ENCODE assay signal across 8 mouse cellular contexts in the genomic region with DNA sequence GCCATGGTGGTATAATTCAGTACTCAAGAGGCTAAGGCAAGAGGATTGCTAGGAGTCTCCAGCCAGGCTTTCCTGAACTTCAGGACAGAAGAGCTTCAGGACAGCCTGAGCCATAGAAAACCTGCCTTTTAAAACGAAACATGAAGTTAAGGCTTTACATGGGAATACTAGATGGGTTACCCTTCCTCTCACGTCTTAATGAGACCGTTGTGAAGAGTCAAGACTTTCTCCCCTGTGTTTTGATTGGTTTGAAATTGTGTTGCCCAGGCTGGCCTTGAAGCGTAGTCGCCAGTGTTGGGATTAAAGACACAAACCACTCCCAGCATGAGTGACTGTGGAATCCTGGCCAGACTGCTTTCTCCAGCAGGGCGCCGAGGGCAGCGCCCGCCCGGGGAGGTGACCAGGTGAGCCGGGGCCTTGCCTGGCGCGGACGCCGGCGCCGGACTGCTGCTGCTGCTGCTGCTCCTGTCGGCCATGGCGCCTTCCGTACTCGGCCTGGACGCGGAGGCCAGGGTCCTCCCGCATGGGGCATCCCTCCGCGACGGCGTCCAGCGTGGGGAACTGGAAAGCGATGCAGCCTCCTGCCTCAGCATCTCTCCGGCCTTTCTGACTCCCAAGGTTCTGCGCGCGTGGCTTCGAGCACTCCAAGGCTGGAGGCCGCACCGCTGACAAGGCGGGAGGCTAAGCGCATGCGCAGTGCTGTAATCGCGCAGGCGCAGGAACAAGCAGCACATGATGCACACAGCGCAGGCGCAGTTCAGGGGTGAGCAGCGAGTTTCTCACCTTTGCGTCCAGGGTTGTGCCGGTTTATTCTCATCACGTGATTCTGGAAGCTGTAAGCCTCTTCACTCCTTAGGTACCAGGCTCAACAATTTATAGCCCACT. TPM values are rescaled to one million over a fixed set of nuclear protein-coding genes. Genes with fewer than 3 reads are reported as not detected.
DNase-seq lines count a peak whose midpoint lies in the region; ATAC-seq and TF ChIP-seq lines count a peak whose summit lies in the region.

No protein-coding gene starts in this region.

- H3K9ac ChIP-seq in CH12.LX (ENCODE audit: insufficient read depth, low read depth) = no peak overlapping the region
- no peak overlapping the region for H3K9ac ChIP-seq in hindbrain, embryonic 12.5 days

- H3K27ac ChIP-seq in CH12.LX (ENCODE audit: insufficient read depth, low read depth) = no peak overlapping the region
- H3K27ac ChIP-seq in hindbrain, embryonic 12.5 days = no peak overlapping the region

- dilution Hi-C loops in CH12.LX (cut with MboI; ENCODE audit: extremely low pct_ligation_motif_present, extremely low pct_unique_long_range_greater_than_20kb, low sequenced_read_pairs) = no loop called here

- no peak for TF ChIP-seq EP300 in CH12.LX (IDR thresholded peaks at IDR 0.05; ENCODE audit: low read length)

- no peak for TF ChIP-seq RAD21 in CH12.LX (IDR thresholded peaks at IDR 0.05; ENCODE audit: low read depth, low read length)

- peaks cover 4 to 41% of the 10 kb centered on the region in 2 experiments for H3K4me1 ChIP-seq in CH12.LX (ENCODE audit: control insufficient read depth in 1 of 2, insufficient read depth in 2 of 2)
- H3K4me1 ChIP-seq in hindbrain, embryonic 12.5 days = peaks cover 17% of the 10 kb centered on the region

- WGBS in hindbrain, embryonic 12.5 days = 85% methylated on average over 49 of the region's 49 CpGs

- no peaks in the 10 kb centered on the region for H3K27me3 ChIP-seq in CH12.LX (replicated peaks)
- H3K27me3 ChIP-seq in hindbrain, embryonic 12.5 days = no peaks in the 10 kb centered on the region

- no peak overlapping the region for H3K4me2 ChIP-seq in CH12.LX (ENCODE audit: insufficient read depth, low read depth, poor library complexity, severe bottlenecking)
- H3K4me2 ChIP-seq in hindbrain, embryonic 12.5 days (replicated peaks) = no peak overlapping the region

- H3K36me3 ChIP-seq in CH12.LX (replicated peaks in 1 of 2; ENCODE audit: control insufficient read depth in 1 of 2, insufficient read depth in 1 of 2, low read length in 1 of 2) = peaks cover 58 to 77% of the 10 kb centered on the region in 2 experiments
- H3K36me3 ChIP-seq in hindbrain, embryonic 12.5 days = peaks cover 66% of the 10 kb centered on the region

- no peaks in the 10 kb centered on the region for H3K9me3 ChIP-seq in CH12.LX (replicated peaks; ENCODE audit: low read length)
- H3K9me3 ChIP-seq in hindbrain, embryonic 12.5 days (replicated peaks) = no peaks in the 10 kb centered on the region

- peak; percentile 13 for DNase-seq in adrenal gland, adult 2 months
- no peak for DNase-seq in adrenal gland, adult 8-10 months
- peak; percentile 55 for DNase-seq in CH12.LX (ENCODE audit: extremely low read depth)
- no peak for DNase-seq in right cerebral cortex, adult 18-20 months
- no peak for DNase-seq in lung, postnatal 14 days
- DNase-seq in thymus, adult 18-20 months = no peak

- peak; percentile 41 for ATAC-seq in hindbrain, embryonic 12.5 days (ENCODE audit: low FRiP score)
- peak; percentile 4 for ATAC-seq in megakaryocyte progenitor cell, adult 5-6 weeks (replicated peaks; ENCODE audit: poor library complexity)

- peaks cover 32% of the 10 kb centered on the region for H3K79me2 ChIP-seq in CH12.LX (replicated peaks; ENCODE audit: control insufficient read depth, extremely low read depth, insufficient read depth, poor library complexity, severe bottlenecking)

- TF ChIP-seq CTCF in CH12.LX (conservative IDR thresholded peaks at IDR 0.05 in 1 of 2, IDR thresholded peaks at IDR 0.05 in 1 of 2; ENCODE audit: low read depth in 2 of 2, low read length in 2 of 2) = no peak

- in situ Hi-C loops in CH12.LX (cut with MboI; ENCODE audit: low pct_ligation_motif_present, low pct_unique_long_range_greater_than_20kb, low sequenced_read_pairs) = no loop called here

- no peak; the same call in 1 of the 2 replicates for TF ChIP-seq POLR2A in CH12.LX (IDR thresholded peaks at IDR 0.05; ENCODE audit: low read depth, low read length)

- H3K4me3 ChIP-seq in CH12.LX (replicated peaks in 1 of 3; ENCODE audit: low read depth in 2 of 3, low read length in 2 of 3, poor library complexity in 1 of 3) = no peak overlapping the region
- H3K4me3 ChIP-seq in hindbrain, embryonic 12.5 days = no peak overlapping the region

TF ChIP-seq in CH12.LX, 34 proteins besides CTCF, POLR2A, EP300 and RAD21 (continues in another document):
- no peak for TF ChIP-seq ZKSCAN1 (IDR thresholded peaks at IDR 0.05; ENCODE audit: borderline replicate concordance, low read depth, low read length)
- TF ChIP-seq KAT2A (IDR thresholded peaks at IDR 0.05; ENCODE audit: insufficient replicate concordance, low read length) = no peak
- TF ChIP-seq BHLHE40 (IDR thresholded peaks at IDR 0.05; ENCODE audit: low read depth, low read length) = peak; percentile 44; the same call in 1 of the 2 replicates
- TF ChIP-seq MYC (IDR thresholded peaks at IDR 0.05; ENCODE audit: low read depth, low read length) = no peak
- TF ChIP-seq CHD2 (IDR thresholded peaks at IDR 0.05; ENCODE audit: low read length) = no peak; the same call in 1 of the 2 replicates
- TF ChIP-seq MXI1 (IDR thresholded peaks at IDR 0.05; ENCODE audit: low read depth, low read length) = no peak
- no peak for TF ChIP-seq UBTF (IDR thresholded peaks at IDR 0.05; ENCODE audit: low read depth, low read length)
- TF ChIP-seq SIN3A (IDR thresholded peaks at IDR 0.05; ENCODE audit: low read length) = 0 out of 2 replicates have a peak, but pooled peaks have one; percentile 29
- TF ChIP-seq TBP (conservative IDR thresholded peaks at IDR 0.05; ENCODE audit: low read depth, low read length) = no peak
- no peak for TF ChIP-seq MEF2A (IDR thresholded peaks at IDR 0.05; ENCODE audit: borderline replicate concordance, low read depth, low read length)
- peak; percentile 68 for TF ChIP-seq ZMIZ1 (IDR thresholded peaks at IDR 0.05; ENCODE audit: low read depth, low read length)
- no peak for TF ChIP-seq ZC3H11A (IDR thresholded peaks at IDR 0.05; ENCODE audit: low read depth, low read length)
- TF ChIP-seq USF1 (IDR thresholded peaks at IDR 0.05; ENCODE audit: low read depth, low read length) = no peak
- no peak for TF ChIP-seq PAX5 (IDR thresholded peaks at IDR 0.05; ENCODE audit: low read length)
- TF ChIP-seq ZNF384 (IDR thresholded peaks at IDR 0.05; ENCODE audit: low read depth, low read length) = no peak
- TF ChIP-seq NELFE (IDR thresholded peaks at IDR 0.05; ENCODE audit: low read depth, low read length) = peak; percentile 49; the same call in 1 of the 2 replicates
- no peak for TF ChIP-seq RCOR1 (conservative IDR thresholded peaks at IDR 0.05; ENCODE audit: low read depth, low read length)
- no peak for TF ChIP-seq ELF1 (IDR thresholded peaks at IDR 0.05; ENCODE audit: low read depth, low read length)
- TF ChIP-seq JUN (IDR thresholded peaks at IDR 0.05; ENCODE audit: insufficient read depth, low read depth, low read length) = no peak
- TF ChIP-seq IRF4 (IDR thresholded peaks at IDR 0.05; ENCODE audit: low read depth, low read length) = 0 out of 2 replicates have a peak, but pooled peaks have one; percentile 16
- TF ChIP-seq JUND (conservative IDR thresholded peaks at IDR 0.05; ENCODE audit: low read depth, low read length) = no peak
- TF ChIP-seq NRF1 (IDR thresholded peaks at IDR 0.05; ENCODE audit: low read depth, low read length) = no peak
- 0 out of 2 replicates have a peak, but pooled peaks have one; percentile 17 for TF ChIP-seq MAX (IDR thresholded peaks at IDR 0.05; ENCODE audit: low read length)
- TF ChIP-seq MAZ (IDR thresholded peaks at IDR 0.05; ENCODE audit: low read depth, low read length) = no peak
- TF ChIP-seq ETS1 (conservative IDR thresholded peaks at IDR 0.05; ENCODE audit: low read depth, low read length) = no peak
- TF ChIP-seq USF2 (conservative IDR thresholded peaks at IDR 0.05; ENCODE audit: low read depth, low read length) = no peak; the same call in 1 of the 2 replicates
- no peak for TF ChIP-seq GABPA (IDR thresholded peaks at IDR 0.05; ENCODE audit: insufficient replicate concordance, low read depth, low read length)
- TF ChIP-seq POLR2AphosphoS2 (IDR thresholded peaks at IDR 0.05; ENCODE audit: low read depth, low read length) = no peak; the same call in 1 of the 2 replicates

RNA-seq across cellular contexts. Expression of gene Msh4, which starts 0.4 kb away (rescaled TPM):
- under 1 TPM; 0.09 to 0.10 TPM for total RNA-seq in adrenal gland, adult 2 months (2021)
- polyA plus RNA-seq in adrenal gland, adult 2 months (2012; rRNA removed) = 0.02 TPM in 1 of 2 replicates, not detected in the other
- under 1 TPM; 0.07 to 0.62 (median 0.16) TPM for total RNA-seq in adrenal gland, adult 8-10 months (2022)
- total RNA-seq in CH12.LX (2012; rRNA removed) = 0.42 and 0.67 TPM in 2 replicates
- 0.16 and 0.41 TPM in 2 replicates for total RNA-seq in CH12.LX (2014; rRNA removed)
- polyA plus RNA-seq in CH12.LX (2012; ENCODE audit: insufficient read length, low read depth) = 0.14 and 0.34 TPM in 2 replicates
- polyA plus RNA-seq in hindbrain, embryonic 12.5 days (2016; fragmentation: Nextera tagmentation; extraction: Ambion mirVana) = 0.06 and 0.17 TPM in 2 replicates
- not detected in 2 replicates for total RNA-seq in megakaryocyte progenitor cell, adult 5-6 weeks (2015)
- total RNA-seq in megakaryocyte progenitor cell, adult 5-6 weeks (2017) = 0.25 TPM in 1 of 2 replicates, not detected in the other

RNA-seq across cellular contexts. Expression of gene Rabggtb, which starts 7.3 kb away (rescaled TPM):
- 10 to 100 TPM; 79.8 to 95.2 TPM for total RNA-seq in adrenal gland, adult 2 months (2021)
- polyA plus RNA-seq in adrenal gland, adult 2 months (2012; rRNA removed) = 16.3 and 17.6 TPM in 2 replicates
- 10 to 100 TPM; 74.0 to 84.6 (median 78.7) TPM for total RNA-seq in adrenal gland, adult 8-10 months (2022)
- total RNA-seq in CH12.LX (2012; rRNA removed) (223 and 255 TPM in 2 replicates), CH12.LX (2014; rRNA removed) (316 and 370 TPM in 2 replicates)
- polyA plus RNA-seq in CH12.LX (2012; ENCODE audit: insufficient read length, low read depth) = 243 and 256 TPM in 2 replicates
- polyA plus RNA-seq in hindbrain, embryonic 12.5 days (2016; fragmentation: Nextera tagmentation; extraction: Ambion mirVana) = 36.5 and 37.4 TPM in 2 replicates
- total RNA-seq in megakaryocyte progenitor cell, adult 5-6 weeks (2015) = 121 and 132 TPM in 2 replicates
- total RNA-seq in megakaryocyte progenitor cell, adult 5-6 weeks (2017) = 129 and 171 TPM in 2 replicates

RNA-seq across cellular contexts. Expression of gene Acadm, which starts 38.9 kb away (rescaled TPM):
- 100 to 1,000 TPM; 711 to 911 TPM for total RNA-seq in adrenal gland, adult 2 months (2021)
- 58.0 and 61.0 TPM in 2 replicates for polyA plus RNA-seq in adrenal gland, adult 2 months (2012; rRNA removed)
- 100 to 1,000 TPM; 446 to 580 (median 575) TPM for total RNA-seq in adrenal gland, adult 8-10 months (2022)
- total RNA-seq in CH12.LX (2012; rRNA removed) (78.5 and 111 TPM in 2 replicates), CH12.LX (2014; rRNA removed) (224 and 249 TPM in 2 replicates)
- 199 and 240 TPM in 2 replicates for polyA plus RNA-seq in CH12.LX (2012; ENCODE audit: insufficient read length, low read depth)
- polyA plus RNA-seq in hindbrain, embryonic 12.5 days (2016; fragmentation: Nextera tagmentation; extraction: Ambion mirVana) = 61.0 and 68.9 TPM in 2 replicates
- 65.5 and 70.0 TPM in 2 replicates for total RNA-seq in megakaryocyte progenitor cell, adult 5-6 weeks (2015)
- 216 TPM in 2 replicates for total RNA-seq in megakaryocyte progenitor cell, adult 5-6 weeks (2017)

Comparison
In these comparisons a context has a peak if more than half of its experiments do, and no peak if none do; other contexts are left out.
1. DNase-seq: peak in adrenal gland, adult 2 months (single experiment) and CH12.LX (single experiment); none in adrenal gland, adult 8-10 months (single experiment), right cerebral cortex, adult 18-20 months (single experiment), lung, postnatal 14 days (single experiment) and thymus, adult 18-20 months (0 of 2).